Mouse (Mus musculus) brain, embryonic 14.5 days (tissue): ENCODE measurements around the gene Lnpep. TPM values are rescaled to one million over a fixed set of nuclear protein-coding genes. Genes with fewer than 3 reads are reported as not detected.
"Not testable (repeated sequence)": the region's sequence is repeated elsewhere in the genome, so short reads cannot be mapped to it uniquely, and the experiment has no call there.

ENCODE experiments used
- DNase-seq: peaks from one replicate; pipeline ENCODE4 v3.0.0-alpha.2; 2011; ENCODE audit warnings: low read depth
- CTCF ChIP-seq: fragments of 200-500 bp; IDR thresholded peaks from 2 replicates; pipeline ENCODE4 v1.5.1; 2012; ENCODE audit warnings: inconsistent platforms, mild to moderate bottlenecking, moderate library complexity, borderline replicate concordance; ENCODE audit not compliant: insufficient read depth, insufficient read length; ENCODE audit errors: extremely low read depth
- POLR2A ChIP-seq: fragments of 200-500 bp; IDR thresholded peaks from 2 replicates; pipeline ENCODE4 v1.6.1; 2012; ENCODE audit warnings: mild to moderate bottlenecking, inconsistent platforms, borderline replicate concordance; ENCODE audit not compliant: poor library complexity, insufficient read depth, insufficient read length, severe bottlenecking; ENCODE audit errors: extremely low read depth
- polyA plus RNA-seq: library from polyadenylated mRNA; depleted of rRNA; stranded (reverse); fragments of >200 nt; gene quantifications from 2 replicates; pipeline ENCODE4 v1.2.3, GENCODE M21; 2012; rRNA removed

The Lnpep gene
- polyA plus RNA-seq, result 10.9 and 12.9 TPM in 2 replicates

- TF ChIP-seq POLR2A (no peak; the same call in 1 of the 2 replicates), CTCF (no peak)
- peak; percentile 98 for DNase-seq
Measured at GRCm38 (mm10) chr17:17624957-17625586, at the start of gene Lnpep. TSS of gene Lnpep (minus strand) at chr17:17625050.

DNA sequence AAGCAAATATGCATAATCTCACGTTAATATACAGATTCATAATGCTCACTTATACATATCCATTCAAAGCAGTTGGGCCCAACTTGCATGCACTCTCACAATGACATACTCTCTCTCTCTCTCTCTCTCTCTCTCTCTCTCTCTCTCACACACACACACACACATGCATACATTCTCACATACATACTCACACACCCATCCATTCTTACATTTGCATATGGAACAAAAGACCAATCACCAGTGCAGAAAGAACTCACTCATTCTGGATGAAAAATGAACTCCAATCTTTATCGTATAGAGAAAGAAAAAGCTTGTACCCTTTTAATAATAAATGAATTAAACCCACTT, 31.0 kb upstream of the Lnpep start:
- TF ChIP-seq POLR2A, result no peak
- TF ChIP-seq CTCF, result no peak
- no peak for DNase-seq

DNA sequence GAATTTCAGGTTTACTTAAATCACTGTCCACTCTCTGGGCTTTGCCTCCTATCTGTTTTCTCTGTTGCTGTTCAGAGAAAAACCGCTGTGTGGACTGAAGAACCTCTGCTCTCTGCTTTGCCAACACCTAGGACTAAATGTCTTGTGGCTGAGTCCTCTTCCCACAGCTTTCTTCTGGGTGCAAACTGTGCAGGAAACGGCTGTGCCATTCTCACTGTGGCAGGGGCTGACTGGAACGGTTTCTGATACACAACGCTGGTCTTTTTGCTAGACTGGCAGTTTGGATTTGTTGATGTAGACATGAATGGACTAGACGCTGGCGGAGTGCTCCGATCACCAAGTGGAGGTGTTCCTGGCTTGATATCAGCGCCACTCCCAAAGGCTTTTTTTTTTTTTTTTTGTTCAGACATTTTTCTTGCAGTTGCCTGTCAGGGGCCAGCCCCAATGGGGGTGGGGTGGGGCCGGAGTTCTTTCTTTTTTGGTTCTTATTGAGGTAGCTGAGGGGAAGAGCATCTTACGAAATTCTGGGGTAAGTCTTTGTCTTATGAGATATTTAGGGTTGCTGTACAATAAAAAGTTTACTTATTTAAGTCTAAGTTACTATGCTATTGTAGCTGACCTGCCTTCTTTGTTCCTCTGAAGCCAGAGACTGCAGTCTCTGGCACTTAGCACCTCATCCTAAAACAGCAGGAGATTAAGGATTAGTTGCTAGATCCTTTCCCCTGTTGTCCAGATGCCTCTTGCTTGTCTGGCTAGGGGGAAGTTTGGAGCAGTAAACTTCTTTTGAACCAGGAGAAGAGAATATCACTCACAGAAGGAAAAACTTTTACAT, 30.4 kb upstream of the Lnpep start:
- peak; percentile 50 for DNase-seq

GRCm38 (mm10) chr17:17652570-17652969, 27.7 kb upstream of the Lnpep start:
- TF ChIP-seq POLR2A (no peak), CTCF (no peak)
- no peak for DNase-seq

More for the DNA sequence above, 30.4 kb upstream of the Lnpep start:
- TF ChIP-seq CTCF (no peak), POLR2A (no peak)

- no peak for TF ChIP-seq POLR2A
- peak; percentile 86; the same call in 1 of the 2 replicates for TF ChIP-seq CTCF
- peak; percentile 83 for DNase-seq
Measured at GRCm38 (mm10) chr17:17645738-17646137, 20.9 kb upstream of the Lnpep start.

DNA sequence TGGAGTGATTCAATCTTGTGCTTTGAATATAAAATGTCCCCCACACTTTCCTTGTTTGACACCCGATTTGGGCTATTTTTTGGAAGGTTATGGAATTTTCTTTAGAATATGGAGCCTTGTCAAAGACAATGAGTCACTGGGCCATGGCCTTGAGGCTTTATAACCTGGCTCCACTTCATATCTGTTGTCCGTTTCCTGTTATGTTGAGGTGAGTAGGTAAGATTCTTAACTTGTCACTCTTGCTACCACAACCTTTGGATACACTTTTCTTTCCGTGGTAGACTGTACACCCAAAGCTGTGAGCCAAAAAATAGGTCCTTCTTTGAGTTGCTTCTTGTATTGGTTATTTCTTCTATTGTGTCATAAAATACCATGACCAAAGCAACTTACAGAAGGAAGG, 12.5 kb upstream of the Lnpep start:
- DNase-seq, result no peak
- TF ChIP-seq POLR2A (no peak), CTCF (no peak)

GRCm38 (mm10) chr17:17636147-17636546, 11.3 kb upstream of the Lnpep start:
- TF ChIP-seq POLR2A, result no peak
- TF ChIP-seq CTCF, result no peak
- no peak for DNase-seq

DNA sequence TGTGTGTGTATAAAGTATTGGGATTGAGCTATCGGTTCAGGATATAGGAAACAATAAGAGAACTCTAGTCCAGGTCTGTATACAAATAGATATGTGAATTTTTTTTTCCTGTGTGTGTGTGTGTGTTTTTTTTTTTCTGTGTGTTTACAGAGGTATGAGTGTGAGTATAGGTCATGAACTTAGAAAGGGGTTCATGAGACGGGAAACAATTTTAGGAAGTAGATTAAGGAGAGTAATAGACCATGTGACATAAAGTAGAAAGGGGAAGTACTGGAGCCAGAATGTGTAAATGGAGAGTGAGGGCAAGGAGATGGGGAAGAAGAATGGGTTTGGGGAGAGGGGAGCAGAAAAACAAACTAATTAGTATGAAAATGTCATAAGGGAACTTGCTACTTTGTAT, 9.2 kb upstream of the Lnpep start:
- no peak for TF ChIP-seq POLR2A
- DNase-seq, result no peak

DNA sequence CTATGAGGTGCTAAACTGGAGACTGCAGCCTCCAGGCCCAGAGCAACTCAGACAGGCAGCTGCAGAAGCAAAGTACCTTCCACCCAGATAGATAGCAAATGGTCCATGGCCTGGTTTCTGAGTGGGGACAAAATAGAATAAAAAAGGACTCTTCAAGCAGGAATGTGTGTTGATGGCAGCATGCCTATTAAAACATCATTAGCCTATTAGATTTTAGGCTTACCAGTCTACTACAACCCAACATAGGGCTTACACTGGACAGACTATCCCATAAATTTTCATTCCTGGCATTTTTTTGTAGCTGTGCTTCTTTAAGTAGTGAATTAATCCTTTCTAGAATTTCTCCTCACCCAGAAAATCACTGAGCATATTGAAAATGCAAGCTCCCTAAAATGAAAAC, 7.1 kb upstream of the Lnpep start:
- DNase-seq, result no peak
- no peak for TF ChIP-seq POLR2A
- TF ChIP-seq CTCF, result no peak

DNA sequence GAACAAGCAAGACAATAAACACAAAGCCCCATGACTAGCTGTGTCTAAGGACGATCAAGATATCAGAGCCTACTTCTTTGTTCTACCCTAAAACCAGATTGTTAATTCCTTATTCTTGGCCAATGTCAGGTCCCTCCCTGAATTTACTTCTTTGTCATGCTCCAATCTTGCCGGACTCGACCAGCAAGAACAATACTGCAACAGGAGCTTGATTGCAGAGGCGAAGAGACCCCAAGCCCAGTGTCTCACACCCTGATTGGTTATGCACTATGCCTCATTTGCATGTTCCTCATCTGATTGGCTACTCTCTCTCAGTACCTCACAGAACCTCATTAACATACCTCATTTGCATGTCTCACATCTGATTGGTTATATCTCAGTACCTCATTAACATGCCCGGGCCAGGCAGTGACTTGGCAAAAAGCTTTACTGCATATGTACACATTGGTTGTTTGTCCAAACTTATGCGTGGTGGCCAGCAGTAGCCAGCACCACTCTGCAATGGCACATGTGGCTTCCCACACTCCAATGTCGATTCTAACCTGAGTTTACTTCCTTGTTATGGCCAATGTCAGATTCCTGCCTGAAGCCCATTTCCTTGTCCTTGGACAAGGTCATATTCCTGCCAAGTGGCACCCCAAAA, 3.5 kb upstream of the Lnpep start:
- not testable (repeated sequence) for DNase-seq

GRCm38 (mm10) chr17:17627558-17627957, 2.7 kb upstream of the Lnpep start:
- no peak for TF ChIP-seq CTCF
- DNase-seq, result no peak
